24 mouse cellular contexts compared by ENCODE assay signal in genomic region chr3:127126220-127126619, GRCm38 (mm10).
DNase-seq lines count a peak whose midpoint lies in the region; ATAC-seq and TF ChIP-seq lines count a peak whose summit lies in the region.
"Had no signal": no experiment of that assay in that cellular context is flagged by ENCODE, and none has a peak within 500 bp of the region (broad histone marks: within the 10 kb centered on the region; RNA-seq: fewer than 3 reads in every experiment).

No protein-coding gene starts in this region.

- ATAC-seq in frontal cortex, adult (ENCODE audit: low TSS enrichment) = peak; percentile 5; the same call in 1 of the 2 replicates
- peak; percentile 71 for ATAC-seq in lung, embryonic 16.5 days (ENCODE audit: low read depth)
- ATAC-seq in stomach, embryonic 15.5 days (ENCODE audit: insufficient read depth, low FRiP score, low read depth) = no peak
- ATAC-seq: CD4-positive, CD25-positive, alpha-beta regulatory T cell, adult 4 months; forebrain, embryonic 13.5 days; forebrain, postnatal 0 days had no signal

- H3K36me3 ChIP-seq in lung, embryonic 16.5 days (ENCODE audit: control insufficient read depth, insufficient read depth, low read length) = no peaks in the 10 kb centered on the region
- H3K36me3 ChIP-seq in stomach, embryonic 15.5 days = no peaks in the 10 kb centered on the region
- H3K36me3 ChIP-seq: embryonic facial prominence, embryonic 10.5 days; heart, embryonic 15.5 days; hindbrain, embryonic 13.5 days had no signal

- H3K27me3 ChIP-seq in lung, embryonic 16.5 days (ENCODE audit: control insufficient read depth, insufficient read depth, low read depth, low read length) = no peaks in the 10 kb centered on the region
- no peaks in the 10 kb centered on the region for H3K27me3 ChIP-seq in stomach, embryonic 15.5 days (replicated peaks)
- H3K27me3 ChIP-seq: forebrain, embryonic 13.5 days; heart, embryonic 15.5 days; hindbrain, embryonic 13.5 days had no signal

- TF ChIP-seq CTCF in layer of hippocampus, adult 2 months (conservative IDR thresholded peaks at IDR 0.05) = no peak
- no peak for TF ChIP-seq CTCF in lung, adult 2 months (IDR thresholded peaks at IDR 0.05; ENCODE audit: insufficient read depth, low read length)

- no peak overlapping the region for H3K4me3 ChIP-seq in layer of hippocampus, adult 2 months
- H3K4me3 ChIP-seq in lung, embryonic 16.5 days (ENCODE audit: low read length) = no peak overlapping the region
- H3K4me3 ChIP-seq in lung, adult 2 months (replicated peaks; ENCODE audit: extremely low read depth, low read depth, low read length) = no peak overlapping the region
- H3K4me3 ChIP-seq in stomach, embryonic 15.5 days (replicated peaks) = no peak overlapping the region
- H3K4me3 ChIP-seq: embryonic facial prominence, embryonic 10.5 days; forebrain, embryonic 13.5 days; heart, adult 2 months; heart, embryonic 15.5 days; hindbrain, embryonic 13.5 days had no signal

- DNase-seq in frontal cortex, postnatal 14 days (ENCODE audit: low spot score in 2 of 2) = no peak
- DNase-seq in layer of hippocampus, adult 2 months (ENCODE audit: low spot score in 2 of 2) = no peak
- DNase-seq in layer of hippocampus, postnatal 14 days (ENCODE audit: low spot score in 2 of 2) = no peak
- DNase-seq in lung, adult 2 months = no peak
- DNase-seq in embryo, embryonic 11 days = no peak
- DNase-seq: adrenal gland, postnatal 10 days; B cell, adult 2 months; cerebellum, adult 11-12 months; cerebellum, adult 9-10 months; cerebellum, postnatal 36 days; forebrain, postnatal 0 days; gastrocnemius, postnatal 14 days; heart, adult 2 months; heart, postnatal 14 days had no signal

- H3K27ac ChIP-seq in layer of hippocampus, adult 2 months = peak overlapping the region; percentile 33; the same call in 1 of the 2 replicates
- H3K27ac ChIP-seq in lung, embryonic 16.5 days (ENCODE audit: low read length) = no peak overlapping the region
- peak overlapping the region; percentile 57 for H3K27ac ChIP-seq in stomach, embryonic 15.5 days
- H3K27ac ChIP-seq: embryonic facial prominence, embryonic 10.5 days; forebrain, embryonic 13.5 days; heart, adult 2 months; heart, embryonic 15.5 days; hindbrain, embryonic 13.5 days had no signal

- TF ChIP-seq POLR2A in lung, adult 2 months (IDR thresholded peaks at IDR 0.05; ENCODE audit: borderline replicate concordance, extremely low read depth, low read depth, low read length) = no peak

- H3K4me1 ChIP-seq in lung, embryonic 16.5 days (replicated peaks; ENCODE audit: control insufficient read depth, insufficient read depth, low read length) = peaks cover 24% of the 10 kb centered on the region
- no peaks in the 10 kb centered on the region; the same call in 1 of the 2 replicates for H3K4me1 ChIP-seq in lung, adult 2 months (ENCODE audit: control insufficient read depth, insufficient read depth, low read length)
- H3K4me1 ChIP-seq in stomach, embryonic 15.5 days = peaks cover 12% of the 10 kb centered on the region

- 17% methylated on average over 3 of the region's 3 CpGs for WGBS in lung, embryonic 16.5 days
- 23% methylated on average over 3 of the region's 3 CpGs for WGBS in lung, adult 2 months
- WGBS in stomach, embryonic 15.5 days = 21% methylated on average over 3 of the region's 3 CpGs

- H3K9me3 ChIP-seq in lung, embryonic 16.5 days (ENCODE audit: control insufficient read depth, low read length) = no peaks in the 10 kb centered on the region
- H3K9me3 ChIP-seq in stomach, embryonic 15.5 days = no peaks in the 10 kb centered on the region
- H3K9me3 ChIP-seq: embryonic facial prominence, embryonic 10.5 days; forebrain, embryonic 13.5 days; G1E; heart, embryonic 15.5 days; hindbrain, embryonic 13.5 days had no signal

- no peak overlapping the region for H3K9ac ChIP-seq in lung, embryonic 16.5 days (ENCODE audit: low read length)
- no peak overlapping the region for H3K9ac ChIP-seq in stomach, embryonic 15.5 days
- H3K9ac ChIP-seq: forebrain, embryonic 13.5 days; forebrain, postnatal 0 days; heart, embryonic 15.5 days; hindbrain, embryonic 13.5 days had no signal

- H3K4me2 ChIP-seq in lung, embryonic 16.5 days (ENCODE audit: low read depth, low read length) = no peak overlapping the region
- H3K4me2 ChIP-seq in stomach, embryonic 15.5 days = no peak overlapping the region
- H3K4me2 ChIP-seq: forebrain, embryonic 13.5 days; heart, embryonic 11.5 days; heart, embryonic 15.5 days; hindbrain, embryonic 13.5 days had no signal
